Mouse (Mus musculus) thymus, postnatal 0 days (tissue): Measurements from ENCODE around the gene Etv6. TPM values are rescaled to one million over a fixed set of nuclear protein-coding genes. Genes with fewer than 3 reads are reported as not detected.
A peak's percentile ranks its signal among the peaks of the same experiment; 100 is the strongest.

Experiments used
- DNase-seq: peaks from one replicate; pipeline ENCODE4 v3.0.0-alpha.2; 2015; ENCODE audit warnings: low spot score
- polyA plus RNA-seq: library from polyadenylated mRNA; unstranded; fragments of >200 nt; fragmentation: Nextera tagmentation; extraction: Ambion mirVana; gene quantifications from 2 replicates; pipeline ENCODE4 v1.2.1, GENCODE M21; 2015

Gene Etv6
- polyA plus RNA-seq, 1 experiment from 2014 or later = 12.1 TPM

DNA sequence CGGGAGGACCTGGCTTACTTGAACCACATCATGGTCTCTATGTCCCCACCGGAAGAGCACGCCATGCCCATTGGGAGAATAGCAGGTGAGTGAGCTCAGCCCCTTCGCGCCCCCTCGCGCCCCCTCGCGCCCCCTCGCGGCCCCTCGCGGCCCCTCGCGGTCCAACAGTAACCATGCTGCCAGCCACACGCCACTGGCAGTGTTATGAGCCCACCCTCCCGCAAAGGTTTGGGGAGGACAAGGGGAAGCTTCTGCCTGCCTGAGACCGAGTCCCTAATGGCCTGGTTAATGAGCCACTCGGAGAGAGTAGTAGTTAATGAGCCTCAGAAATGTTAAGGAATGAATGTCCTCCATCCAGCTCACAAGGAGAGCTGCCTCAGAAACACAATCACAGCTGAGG lies 213.2 kb downstream of the Etv6 start:
- no peak for DNase-seq

DNA sequence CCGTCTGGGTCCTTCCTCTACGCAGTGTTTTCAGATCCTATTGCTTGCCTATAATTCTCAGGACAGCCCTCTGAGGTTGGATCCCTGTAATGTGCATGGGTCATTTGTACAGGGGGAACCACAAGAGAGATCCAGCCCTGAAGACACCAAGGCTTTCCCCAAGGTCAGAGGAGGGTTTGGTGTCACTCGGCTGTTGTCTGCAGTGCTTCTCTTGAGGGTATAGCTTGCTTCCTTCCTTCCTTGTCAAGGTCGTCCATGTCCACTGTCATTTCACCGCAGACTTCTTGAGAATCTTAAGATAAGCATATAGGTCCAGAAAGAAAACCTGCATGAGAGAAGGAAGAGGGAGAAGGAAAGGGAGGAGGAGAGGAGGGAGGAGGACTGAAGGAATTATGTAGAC lies 215.3 kb downstream of the Etv6 start:
- DNase-seq = no peak

DNA sequence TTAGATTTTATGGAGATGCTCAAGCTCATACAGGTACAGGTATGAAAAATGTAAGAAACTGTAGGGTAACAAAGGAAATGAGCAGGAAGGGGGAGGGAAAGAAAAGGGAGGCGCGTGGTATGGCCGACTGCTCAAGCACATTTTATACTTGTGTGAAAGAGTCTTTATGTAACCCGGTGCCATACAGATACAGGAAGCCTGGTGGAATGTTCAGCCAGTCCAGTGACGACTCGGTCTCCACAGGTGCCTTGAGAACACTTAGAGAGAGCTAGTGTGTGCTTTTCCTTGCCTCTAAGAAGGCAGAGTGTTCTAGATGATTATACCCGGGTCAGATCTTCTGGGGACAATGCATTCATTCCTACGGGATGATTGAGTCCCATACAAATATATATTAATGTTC lies 215.9 kb downstream of the Etv6 start:
- no peak for DNase-seq

DNA sequence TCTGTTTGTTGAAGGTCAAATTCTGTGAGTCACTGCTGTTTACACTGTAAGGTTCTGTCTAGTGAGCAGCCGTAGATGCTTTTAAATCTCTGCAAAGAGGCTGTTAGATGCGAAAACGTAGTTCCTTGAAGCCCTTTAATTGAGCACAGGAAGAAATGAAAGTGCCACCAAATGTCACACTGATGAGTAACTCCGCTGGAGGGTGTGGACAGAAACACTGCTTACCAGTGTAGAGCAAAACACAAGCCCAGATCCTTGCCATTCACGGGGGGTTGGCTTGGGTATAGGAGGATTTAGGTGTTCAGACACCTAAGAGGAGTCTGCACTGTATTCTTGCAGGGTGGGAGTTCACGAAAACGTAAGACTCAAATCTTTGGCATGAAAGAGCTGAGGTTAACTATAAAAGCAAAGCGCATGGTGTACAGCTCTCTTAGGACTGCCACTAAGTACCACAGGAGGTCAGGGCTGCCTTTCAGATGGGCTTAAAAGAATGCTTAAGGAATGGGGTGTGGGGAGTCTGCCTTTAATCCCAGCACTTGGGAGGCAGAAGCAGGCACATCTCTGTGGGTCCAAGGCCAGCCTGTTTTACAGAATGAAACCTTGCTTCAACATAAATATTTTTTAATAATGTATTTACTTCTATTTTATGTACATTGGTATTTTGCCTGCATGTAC lies 216.7 kb downstream of the Etv6 start:
- no peak for DNase-seq

DNA sequence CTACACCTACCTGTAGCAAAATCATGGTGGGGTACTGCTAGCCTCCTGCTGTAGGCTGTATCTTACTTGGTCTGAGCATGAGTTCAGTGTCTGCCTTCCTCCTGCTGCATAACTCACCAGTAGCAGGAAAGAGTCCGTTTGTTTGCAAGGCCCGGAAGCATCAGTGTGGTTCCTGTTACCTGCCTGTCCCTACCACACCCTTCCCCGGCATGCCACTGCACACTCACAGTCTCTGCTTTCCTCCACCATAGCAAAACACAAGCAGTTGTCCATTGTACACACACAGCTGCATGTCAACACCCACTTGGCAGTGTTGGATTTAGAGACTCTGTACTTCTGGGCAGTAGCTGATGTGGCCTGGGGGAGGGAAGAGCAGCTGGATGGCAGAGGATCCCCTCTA lies 220.9 kb downstream of the Etv6 start:
- DNase-seq = no peak

DNA sequence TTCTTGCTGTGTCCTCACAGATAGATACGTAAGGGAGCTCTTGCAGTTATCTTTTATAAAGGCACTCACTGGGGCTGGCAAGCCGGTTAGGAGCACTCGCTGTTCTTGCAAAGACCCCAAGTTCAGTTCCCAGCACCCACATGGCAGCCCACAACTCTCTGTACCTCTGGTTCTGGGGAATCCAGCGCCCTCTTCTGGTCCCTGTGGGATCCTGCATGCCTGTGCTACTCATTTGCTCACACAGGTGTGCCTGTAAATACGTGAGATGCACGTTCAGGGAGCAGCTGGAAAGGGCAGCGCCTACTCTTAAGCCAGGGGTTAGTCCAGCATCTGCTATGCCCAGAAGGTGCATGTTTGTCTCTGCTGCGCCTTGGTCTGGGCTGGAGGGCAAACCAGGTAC lies 224.4 kb downstream of the Etv6 start:
- DNase-seq = no peak

DNA sequence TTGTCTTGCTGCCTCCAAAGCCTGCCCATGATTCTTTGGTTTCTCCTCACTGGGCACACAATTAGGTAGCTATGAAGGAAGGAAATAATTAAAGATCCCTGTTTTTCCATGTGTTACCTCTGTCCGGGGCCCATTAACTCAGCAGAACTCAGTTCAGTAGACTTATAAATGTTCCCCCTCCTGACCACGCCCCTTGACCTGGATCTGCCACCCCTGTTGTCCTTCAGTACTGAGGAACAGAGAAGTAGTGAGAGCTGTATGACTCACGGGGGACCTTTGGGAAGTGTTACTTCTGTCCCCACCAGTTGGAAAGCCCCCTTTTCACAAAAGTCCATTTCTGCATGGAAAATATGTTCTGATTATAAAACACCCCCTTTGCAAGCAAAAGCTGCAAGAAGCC lies 226.4 kb downstream of the Etv6 start:
- no peak for DNase-seq

DNA sequence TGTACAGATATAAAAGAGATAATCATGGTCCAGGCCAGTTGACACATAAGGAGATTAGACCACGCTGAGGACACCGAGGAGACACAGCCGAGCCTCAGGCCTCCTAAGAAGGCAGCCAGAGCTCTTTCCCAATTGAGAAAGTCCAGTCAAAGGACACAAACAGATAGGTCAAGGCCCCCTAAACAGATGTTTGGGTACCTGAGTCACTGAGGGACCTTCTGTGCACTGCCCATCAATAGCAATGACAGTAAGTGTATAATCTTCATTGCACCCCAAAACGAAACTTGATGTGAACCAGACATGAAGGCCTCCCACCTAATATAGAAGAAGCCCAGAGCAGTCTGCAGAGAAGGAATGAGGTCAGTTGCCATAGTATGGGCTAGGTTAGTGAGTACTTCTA lies 226.9 kb downstream of the Etv6 start:
- no peak for DNase-seq

DNA sequence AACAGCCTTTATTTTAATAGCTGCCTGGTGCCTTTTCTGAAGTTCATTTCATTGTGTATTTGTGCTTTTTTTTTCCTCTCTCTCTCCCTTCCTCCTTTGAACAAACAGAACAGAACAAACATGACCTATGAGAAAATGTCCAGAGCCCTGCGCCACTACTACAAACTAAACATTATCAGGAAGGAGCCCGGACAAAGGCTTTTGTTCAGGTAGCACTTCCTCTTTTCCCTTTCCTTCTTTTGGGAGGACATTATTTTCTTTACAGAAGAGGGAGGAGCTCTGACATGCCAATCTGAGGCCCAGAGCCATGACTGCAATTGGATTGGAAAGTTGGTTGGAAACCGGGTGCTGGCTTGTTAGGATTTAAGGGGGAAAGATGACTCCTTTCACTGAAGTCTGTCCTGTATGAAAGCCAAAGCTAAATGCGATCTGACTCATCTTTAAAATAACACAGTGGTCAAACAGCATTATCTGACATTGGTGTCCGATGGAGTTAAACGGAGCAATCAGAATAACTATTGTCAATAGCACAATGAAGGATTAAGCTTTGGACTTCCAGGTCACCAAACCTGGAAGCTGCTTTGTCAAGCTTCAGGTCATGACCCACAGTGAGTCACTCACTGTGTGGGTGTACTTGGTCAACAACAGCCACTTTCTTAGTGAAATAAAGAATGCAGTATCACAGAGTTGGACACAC lies 227.6 kb downstream of the Etv6 start:
- no peak for DNase-seq

DNA sequence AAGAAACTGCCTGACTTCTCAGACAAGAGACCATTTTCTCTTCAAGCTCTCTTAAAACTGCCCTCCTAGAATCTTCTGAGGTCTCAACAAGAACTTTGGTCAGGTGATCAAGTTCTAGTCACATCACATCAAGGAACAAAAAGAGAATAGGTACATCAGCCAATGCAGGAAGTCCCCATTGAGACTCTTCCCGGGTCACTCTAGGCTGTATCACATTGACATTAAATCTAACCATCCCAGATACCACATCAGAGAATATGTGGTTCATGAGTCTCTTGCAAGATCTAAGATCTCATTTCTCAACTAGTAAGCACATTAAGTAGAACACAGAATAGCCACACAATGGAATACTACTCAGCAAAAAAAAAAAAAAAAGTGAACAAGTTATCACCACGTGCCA lies 238.4 kb downstream of the Etv6 start:
- no peak for DNase-seq

DNA sequence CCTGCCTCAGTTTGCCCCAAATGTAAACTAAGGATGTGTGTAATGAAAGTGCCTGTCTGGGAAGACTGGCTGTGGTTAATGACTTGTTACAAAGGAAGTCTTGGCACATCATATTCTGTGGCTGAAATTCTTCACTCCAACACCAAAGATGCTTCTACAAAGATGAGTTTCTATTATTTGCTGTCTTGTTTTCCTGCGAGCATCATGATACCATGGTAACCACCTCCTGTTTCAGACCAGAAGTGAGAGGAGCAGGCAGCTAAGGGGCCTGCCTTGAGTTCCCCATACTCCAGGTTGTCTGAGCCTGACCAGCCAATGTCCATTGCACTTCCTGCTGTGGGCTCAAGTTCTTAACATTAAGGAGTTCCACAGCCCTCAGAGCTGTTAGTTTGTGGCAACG lies 241.5 kb downstream of the Etv6 start:
- DNase-seq = no peak

DNA sequence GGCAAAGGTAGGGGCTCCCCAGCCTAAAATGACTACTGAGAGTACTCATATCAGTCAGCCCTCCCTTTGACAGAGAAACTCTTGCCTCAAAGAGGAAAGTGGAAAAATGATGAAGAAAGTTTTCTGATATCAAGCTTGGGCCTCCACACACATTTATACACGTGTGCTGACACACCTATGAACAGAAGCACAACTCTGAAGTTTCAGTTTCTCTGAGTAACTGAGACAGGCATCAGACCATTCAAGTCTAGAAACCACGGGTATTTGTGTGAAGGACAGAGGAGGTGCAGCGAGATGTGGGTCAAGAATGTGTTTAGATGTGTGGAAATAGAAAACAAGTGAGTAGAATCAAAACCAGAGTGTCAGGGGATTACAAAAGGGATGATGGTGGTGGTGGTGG lies 246.6 kb downstream of the Etv6 start:
- DNase-seq = no peak

DNA sequence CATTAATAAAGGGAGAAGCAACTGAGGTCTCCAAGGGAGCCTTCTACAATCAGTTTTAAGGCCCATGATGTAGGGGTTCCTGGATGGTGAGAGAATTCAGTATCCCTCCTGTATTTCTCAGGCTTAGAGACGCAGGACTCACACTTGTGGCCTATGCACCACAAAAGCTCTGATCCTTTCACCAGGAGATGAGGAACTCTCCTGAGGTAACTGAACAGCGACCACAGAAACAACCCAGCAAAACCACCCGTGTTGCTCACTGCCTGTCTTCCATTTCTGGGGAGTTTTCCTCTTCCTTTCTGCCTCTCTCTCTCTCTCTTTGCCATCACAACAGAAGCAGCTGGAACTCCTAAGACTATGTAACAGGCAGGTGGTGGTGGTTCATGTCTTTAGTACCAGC lies 256.3 kb downstream of the Etv6 start:
- no peak for DNase-seq

DNA sequence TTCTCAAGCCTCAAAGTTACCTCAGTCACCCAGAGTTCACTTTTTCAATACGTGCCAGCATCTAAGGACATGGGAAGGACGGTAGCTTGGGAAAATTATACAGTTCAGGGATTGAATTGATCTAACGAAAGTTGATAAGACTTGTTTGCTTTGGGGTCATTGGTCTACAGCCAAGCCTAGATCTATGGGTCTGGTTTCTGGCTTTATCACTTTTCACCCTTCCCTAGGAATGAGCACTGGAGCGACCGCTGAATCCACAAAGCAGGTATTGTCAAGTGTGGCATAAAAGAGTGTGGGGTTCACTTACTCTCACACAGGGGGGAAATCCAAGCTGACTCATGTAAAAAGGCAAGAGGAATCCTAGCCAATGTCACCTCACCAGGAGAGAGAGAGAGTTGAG lies 256.9 kb downstream of the Etv6 start:
- no peak for DNase-seq

DNA sequence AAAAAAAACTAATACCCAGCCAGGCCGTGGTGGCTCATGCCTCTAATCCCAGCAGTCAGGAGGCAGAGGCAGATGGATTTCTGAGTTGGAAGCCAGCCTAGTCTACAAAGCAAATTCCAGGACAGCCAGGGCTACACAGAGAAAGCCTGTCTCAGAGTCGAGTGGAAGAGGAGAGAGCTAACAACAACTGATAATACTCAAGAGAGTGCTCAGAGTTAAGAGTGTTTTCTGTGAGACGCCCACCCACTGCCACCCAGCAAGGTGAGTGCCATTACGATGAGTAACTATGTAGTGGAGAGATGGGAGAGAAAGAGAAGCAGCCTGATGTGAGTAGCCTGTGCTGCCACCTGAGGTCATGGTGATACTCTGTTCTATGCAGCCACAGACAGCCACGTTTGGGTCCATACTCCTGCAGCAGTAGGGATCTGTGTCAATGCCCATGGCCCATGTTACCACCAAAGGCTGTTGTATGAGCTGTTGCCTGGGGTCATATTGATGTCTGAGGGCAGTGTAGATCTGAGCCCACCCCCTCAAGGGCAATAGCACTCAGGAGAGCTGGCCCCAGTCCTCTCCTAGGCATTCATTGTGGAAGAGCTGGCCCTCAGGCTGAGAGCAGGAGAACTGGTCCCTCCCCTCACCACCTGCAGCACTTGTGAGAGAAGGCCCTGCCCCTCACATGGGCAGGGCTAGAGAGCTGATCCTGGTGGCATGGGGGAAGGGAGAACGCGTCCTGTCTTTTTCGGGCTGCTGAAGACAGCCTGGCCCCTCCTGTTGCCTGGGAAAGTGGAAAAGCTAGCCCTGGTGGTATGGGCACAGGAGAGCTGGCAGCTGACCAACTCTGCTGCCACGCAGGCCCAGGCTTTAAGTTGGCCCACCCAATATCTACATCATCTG lies 258.4 kb downstream of the Etv6 start:
- no peak for DNase-seq

DNA sequence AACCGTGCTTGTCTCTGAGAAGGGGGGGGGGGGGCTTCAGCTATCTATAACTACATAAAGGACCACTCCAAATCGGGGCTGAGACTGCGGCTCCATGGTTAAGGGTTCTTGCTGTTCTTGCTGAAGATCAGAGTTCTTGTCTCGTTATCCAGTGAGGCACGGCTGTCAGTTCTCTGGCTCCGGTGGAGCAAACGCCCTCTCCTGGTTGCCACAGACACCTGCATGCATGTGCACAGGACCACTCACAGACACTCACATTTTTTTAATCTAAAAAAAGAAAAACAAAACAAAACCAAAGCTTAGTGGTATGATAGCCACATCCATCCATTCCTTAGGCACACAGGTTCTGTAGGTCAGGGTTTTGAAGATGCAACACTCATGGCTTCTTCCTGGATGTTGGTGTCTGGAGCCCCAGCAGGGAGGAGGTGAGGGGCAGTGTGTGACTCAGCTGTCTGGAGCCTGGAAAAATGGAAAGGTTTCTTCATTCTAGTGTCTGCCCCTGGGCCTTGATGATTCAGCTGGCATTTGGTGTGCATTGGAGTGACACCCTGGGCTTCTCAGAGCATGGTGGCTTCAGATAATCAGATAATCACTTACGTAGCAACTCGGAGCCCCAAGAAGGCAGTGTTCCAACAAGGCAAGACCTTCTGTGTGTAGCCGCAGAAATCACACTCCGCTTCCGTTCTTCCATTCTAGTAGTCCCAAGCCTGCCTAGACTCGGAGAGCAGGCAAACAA lies 262.6 kb downstream of the Etv6 start:
- peak; percentile 15 for DNase-seq

DNA sequence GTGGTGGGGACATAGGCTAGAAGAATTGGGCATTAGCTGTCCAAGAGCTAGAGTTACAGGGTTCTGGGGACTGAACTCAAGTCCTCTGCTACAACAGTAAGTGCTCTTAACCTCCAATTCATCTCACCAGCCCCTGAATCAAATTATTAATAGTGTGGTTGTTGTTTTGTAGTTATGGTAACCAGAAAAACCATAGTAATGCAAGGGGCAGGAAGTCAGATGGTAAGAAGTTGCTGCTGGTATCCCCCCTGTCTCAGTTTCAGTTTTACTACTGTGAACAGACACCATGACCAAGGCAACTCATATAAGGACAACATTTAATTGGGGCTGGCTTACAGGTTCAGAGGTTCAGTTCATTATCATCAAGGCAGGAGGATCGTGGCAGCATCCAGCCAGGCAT lies 266.5 kb downstream of the Etv6 start:
- no peak for DNase-seq

DNA sequence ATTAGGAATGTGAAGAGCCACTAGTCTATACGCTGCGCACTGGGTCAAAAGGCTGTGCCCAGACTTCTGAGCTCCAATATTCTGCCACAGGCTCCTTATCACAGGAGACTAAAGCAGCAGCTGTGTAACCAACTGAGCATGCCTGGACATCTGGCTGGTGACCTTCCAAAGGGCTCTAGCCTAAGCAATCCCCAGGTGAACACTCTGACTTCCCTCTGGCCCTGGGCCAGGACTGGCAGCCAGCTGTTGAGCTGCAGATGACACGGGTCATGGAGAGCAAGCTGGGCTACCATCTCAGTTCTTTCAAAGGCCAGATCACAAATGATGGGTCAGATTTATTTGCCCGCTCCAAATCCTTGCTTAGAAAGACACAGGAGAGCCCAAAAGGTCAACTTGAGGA lies 275.8 kb downstream of the Etv6 start:
- DNase-seq = no peak

DNA sequence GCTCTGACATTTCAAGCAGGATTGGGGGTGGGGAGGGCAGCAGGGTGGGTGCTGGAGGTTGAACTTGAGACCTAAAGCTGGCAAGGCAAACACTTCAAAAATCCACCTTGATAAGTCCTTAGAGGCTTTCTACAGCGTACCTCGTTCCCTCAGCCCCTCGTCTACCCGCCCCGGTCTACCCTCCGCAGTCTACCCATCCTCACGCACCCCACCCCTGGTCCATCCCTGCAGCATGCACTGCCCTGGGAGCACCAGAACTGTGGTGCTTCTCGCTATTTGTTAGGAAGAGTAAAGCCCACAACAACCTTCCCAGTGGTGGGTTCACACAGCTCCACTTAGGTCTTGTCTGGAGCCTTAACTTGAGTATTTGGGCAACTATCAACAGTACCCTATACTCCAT lies 277.1 kb downstream of the Etv6 start:
- no peak for DNase-seq

DNA sequence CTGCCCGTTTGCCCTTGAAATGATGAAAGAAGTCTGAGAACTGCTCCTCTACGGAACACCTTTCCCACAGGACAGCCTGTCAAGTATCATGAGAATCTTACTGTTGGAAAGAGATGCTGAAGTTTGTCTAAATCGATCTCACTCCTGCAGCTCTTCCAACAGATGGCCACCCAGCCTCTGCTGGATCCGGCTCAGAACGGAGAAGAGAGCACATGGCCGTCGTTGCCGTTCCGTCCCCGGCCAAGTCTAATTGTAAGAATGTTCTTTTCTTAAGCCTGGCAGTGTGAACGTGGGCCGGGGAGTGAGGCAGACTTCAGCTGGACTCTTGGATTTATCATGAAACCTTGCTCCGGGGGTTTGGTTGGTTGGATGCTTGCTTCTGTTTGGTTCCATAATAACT lies 281.9 kb downstream of the Etv6 start:
- no peak for DNase-seq
